Mouse (Mus musculus) spleen, postnatal 10 days (tissue): ENCODE measurements around the gene Cd82.

Source experiments
- DNase-seq, 2 experiments: peaks; one replicate each; pipeline ENCODE4 v3.0.0; 2021 to 2022; ENCODE audit warnings: low spot score in 2 of 2

The Cd82 gene

DNA sequence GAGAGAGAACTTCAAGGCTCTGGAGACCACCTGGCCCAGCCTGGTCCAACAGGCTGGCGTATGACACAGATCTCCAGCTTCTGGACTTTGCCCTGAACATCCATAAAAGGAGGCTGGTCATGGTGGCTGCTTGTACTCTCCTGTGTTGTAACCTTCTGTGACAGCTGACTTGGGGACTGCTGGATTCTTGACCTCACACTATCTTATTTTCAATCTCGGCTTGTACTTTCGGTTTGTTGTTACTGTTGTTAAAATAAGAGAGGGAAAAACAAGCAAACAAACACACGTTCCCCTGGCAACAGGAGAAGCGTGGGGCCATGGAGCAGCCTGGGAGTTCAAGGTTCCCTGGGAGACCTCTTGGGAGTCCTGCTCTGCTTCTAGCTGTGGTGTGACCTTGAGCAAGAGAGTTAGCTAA, 17.7 kb downstream of the Cd82 start:
- no peak for DNase-seq

DNA sequence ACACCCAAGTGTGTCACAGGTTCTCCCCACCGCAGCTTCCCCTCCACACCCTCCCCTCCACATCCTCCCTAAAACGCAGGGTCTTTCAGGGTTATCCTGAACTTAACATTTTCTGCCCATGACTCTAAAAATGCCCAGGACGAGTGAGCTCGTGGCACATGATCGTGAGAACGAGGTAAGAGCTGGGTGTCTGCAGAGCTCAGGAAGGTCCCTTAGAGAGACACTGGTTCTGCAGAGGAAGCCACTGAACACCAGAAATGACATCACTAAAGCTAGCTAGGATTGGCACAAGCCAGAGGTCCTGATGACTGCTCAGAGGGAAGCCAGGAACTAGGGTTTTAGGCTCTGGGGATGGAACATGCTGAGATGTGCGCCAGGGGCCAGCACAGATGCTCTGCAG, 18.7 kb downstream of the Cd82 start:
- DNase-seq, result no peak

DNA sequence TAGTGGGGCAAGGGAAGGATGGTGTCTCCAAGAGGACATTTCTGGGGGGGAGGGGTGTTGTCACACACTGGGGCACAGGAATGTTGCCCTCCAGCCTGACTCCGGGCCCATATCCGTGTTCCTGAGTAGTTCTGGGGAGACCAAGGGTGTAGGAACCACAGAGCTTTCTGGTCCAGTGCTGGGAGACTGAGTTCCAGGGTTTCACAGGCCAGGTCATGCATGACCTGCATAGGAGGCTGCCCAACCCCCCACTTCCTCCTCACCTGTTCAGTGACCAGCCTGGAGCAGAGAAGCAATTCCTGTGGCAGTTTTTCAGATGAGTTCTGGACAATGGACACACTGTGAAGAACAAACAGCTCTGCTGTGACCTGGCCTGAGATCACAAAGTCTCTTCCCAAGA, 19.8 kb downstream of the Cd82 start:
- no peak for DNase-seq

DNA sequence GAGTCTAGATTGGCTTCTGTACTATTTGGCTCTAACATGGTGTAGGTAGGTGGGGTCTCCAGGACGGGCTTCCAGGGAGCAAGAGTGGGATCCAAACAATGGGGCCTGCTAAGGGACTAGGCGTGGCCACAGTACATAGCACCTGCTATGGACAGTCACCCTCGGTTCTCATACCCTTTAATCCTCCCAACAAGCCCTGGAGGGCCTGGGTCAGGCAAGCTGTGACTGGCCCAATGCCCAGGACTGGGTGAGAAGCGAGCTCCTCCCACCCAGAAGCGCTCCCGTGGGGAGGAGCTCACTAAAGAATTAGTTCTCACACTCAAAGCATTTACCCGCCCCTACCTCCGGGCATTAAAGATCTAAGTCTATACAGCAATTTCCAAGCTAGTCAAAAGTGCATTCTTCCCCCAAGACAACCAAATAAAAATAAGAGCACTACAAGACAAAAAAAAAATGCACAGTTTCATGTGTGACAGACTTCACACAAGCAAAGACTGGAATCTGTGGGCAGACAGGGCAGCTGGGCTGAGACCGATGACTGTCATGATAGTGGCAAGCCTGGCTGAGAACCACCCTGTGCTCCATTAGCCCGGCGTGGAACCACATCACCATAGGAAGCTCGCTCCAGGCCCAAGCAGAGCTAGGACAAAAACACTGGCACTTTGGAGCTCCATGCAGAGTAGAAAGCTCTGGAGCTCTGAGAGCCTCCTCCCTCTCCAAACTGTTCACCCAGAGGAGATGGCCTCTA, 23.0 kb downstream of the Cd82 start:
- no peak for DNase-seq

DNA sequence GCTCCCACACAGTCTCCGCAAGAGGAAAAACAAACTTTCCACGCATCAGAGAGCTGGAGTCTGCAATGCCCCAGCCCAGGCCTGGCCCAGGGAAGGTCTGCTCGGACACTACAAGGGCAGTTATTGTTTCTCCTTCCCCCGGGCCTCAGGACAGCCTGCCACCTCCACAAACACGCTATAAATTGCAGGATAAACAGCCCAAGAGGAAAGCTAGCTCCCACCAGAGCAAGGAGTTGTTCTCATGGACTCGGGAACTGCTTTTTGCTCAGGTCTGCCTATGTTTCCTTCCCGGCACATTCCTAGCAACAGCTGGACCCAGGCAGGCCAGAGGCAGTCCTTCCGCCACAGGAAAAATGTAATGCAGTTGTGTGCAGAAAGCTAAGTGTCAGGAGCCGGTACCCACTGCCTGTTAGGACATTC, 23.6 kb downstream of the Cd82 start:
- DNase-seq, result no peak

DNA sequence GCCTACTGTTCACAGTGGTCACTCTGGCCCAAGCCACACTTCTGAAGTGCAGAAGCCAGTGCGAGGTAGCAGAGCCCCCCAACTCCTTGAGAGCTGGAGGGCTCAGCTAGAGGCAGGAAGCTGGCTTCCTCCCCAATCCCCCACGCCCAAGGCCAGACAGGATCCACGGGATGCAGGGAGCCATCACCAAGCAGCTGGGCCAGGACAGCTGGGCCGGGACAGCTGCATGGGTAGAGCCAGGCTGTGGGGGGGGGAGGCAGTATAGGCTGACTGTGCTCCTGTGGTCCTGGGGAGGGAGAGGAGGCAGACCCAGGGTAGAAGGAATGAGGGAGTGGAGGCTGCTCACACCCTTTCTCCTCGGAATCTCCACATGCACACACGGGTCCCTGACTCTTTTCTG, 24.6 kb downstream of the Cd82 start:
- no peak for DNase-seq

DNA sequence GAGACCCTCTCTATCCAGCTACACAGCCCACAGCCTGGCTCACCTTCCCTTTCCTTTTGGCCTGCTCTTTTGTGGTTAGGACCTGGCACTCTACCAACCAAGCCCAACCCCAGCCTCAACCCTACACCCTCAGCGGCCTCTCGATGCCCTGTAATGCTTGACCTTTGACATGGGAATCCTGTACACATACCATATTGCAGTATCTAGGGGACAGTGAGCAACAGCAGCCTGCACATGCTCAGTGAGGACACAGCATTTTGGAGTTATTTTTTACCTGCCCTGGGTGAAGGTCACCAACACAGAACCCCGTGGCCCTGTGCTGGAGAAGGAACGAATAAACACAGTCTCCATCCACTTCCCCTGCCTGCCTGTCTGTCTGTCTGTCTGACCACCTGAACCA, 27.4 kb downstream of the Cd82 start:
- no peak for DNase-seq

DNA sequence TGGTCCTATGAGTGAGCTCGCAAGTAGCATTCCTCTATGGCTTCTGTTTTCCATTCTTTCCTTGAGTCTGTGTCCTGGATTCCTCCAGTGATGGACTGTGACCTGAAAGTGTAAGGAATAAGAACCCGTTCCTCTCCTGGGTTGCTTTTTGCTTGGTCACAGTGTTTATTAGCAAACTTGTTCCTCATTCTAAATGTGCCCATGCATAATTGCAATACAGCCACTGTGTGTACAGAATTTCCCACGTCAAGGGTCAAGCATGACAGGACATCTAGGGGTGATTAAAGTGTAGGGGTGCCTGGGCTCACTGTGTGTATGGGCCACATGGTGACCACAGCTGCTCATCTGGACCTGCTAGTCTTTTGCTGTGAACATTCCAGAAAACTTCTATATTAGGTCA, 28.0 kb downstream of the Cd82 start:
- DNase-seq, result no peak

DNA sequence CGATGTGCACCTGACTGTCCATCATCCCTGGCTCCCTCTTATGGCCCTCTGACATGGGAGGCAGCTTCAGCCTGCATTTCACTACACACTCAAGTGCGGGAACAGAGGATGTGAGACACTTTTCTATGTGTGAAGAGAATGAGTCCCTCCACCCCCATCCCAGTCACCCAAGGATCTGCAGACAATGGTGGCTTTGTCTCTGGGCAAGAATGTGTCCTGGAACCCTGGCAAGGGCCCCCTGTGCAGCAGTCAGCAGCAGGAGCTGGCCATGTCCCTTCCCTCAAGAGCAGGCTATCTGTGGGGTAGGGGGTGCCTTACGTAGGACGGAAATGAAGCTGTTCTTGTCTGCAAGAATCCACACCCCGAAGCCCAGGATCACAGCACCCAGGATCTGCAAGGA, 29.4 kb downstream of the Cd82 start:
- no peak for DNase-seq

DNA sequence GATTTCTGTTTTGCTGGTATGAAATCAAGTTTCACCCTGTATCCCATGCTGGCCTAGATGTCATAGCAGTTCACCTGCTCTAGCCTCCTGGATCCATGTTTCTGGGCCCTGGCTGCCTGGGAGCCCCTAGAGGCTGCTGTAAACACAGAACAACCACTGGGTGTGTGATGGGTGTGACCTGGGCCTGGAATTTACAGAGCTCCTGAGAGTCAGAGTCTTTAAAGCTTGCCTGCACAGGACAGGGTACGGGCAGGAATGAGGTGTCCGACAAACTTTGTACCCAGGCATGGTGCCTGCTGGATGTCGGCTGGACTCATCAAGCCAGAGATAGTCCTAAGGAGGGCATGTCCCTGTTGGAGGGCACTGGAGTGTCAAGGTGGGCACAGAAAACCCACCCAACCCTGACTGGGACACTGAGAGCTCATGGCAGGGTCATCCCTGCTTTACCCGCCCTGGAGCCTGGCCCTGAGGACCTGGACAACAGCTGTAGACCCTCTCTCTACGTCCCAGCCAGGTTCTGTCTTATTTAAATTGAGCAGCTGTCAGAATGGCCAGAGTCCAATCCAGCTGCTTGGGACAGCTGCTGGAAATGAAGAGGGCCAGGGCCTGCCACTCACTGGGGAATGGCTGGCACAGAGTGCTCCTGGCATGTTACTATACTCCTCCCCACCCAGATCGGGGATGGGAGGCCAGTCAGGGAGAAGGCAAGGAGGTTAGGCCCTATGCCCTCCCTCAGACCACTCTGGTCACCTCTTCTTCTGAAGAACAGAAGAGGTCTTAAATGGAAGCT, 30.1 kb downstream of the Cd82 start:
- no peak for DNase-seq

DNA sequence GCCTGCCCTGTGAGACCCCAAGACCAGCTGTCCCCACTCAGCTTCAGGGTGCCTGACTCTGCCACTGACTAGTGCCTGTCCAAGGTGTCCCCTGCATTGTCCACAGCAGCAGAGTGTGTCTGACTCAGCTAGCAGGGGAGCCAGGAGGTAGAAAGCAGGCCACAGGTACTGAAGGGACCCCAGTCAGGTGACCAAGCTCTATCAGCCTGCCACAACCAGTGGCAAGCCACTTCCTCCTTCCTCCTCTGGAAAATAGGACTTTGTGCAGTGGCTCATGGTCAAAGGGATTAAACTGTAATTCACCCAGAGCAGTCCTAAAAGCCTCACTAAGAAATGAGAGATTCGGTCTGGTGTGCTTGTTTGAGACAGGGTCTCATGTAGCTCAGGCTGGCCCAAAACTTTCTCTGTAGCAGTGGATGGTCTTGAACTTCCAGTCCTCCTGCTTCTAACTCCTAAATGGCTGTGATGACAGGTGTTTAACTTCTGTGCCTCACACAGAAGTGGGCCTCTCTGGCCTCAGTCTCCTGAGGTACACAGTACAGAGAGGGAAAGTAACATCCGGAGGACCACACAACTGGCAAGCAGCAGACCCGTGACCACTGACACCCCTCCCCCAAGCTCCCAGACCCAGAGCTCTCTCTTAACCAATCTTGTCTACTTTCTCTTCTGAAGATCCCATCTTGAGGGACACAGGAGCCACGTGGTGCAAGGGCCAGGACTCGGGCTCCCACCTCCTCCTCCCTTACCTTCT, 31.2 kb downstream of the Cd82 start:
- no peak for DNase-seq

DNA sequence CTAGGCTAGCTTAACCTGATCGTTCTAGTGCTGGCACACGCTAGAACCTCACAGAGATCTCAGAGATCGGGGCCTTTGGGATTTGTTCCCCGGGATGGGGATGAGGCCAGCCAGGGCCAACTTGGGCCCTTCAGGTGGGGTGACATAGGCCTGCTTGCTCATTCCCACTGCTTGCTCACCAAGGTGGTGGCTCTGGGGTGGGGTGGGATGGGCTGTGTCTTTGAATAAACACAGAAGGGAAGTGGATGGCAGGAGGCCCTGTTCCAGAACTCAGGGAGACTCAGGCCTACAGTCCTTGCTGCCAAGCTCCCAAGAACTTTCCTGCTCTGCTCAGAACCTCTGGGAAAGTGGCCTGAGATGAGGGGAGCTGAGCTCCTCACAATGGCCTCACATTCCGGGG, 31.9 kb downstream of the Cd82 start:
- no peak for DNase-seq

DNA sequence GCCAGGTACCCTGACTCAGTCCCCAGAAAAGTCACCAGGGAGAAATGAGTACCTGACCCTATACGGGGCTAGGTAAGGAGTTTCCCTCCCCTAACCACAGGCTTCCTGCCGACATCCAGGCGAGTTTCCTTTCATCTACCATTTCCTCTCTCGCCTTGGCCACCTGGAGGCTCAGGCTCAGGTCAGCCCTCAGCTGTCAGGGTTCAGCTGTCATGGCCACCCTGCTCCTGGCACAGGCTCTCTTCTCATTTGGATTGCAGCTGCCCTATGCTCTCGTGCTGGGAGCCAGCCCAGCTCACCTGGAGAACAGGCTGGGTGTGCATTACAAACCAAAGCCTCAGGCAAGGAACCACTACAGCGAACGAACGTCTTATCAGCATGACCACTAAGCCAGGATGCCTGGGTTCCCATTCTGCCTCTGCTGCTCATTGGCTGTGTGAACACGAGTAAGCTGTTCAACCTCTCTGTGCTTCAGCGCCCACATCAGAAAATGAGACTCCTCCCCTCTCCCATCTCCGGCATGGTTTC, 34.9 kb downstream of the Cd82 start:
- peak in 1 of 2 experiments; percentile 37 for DNase-seq

DNA sequence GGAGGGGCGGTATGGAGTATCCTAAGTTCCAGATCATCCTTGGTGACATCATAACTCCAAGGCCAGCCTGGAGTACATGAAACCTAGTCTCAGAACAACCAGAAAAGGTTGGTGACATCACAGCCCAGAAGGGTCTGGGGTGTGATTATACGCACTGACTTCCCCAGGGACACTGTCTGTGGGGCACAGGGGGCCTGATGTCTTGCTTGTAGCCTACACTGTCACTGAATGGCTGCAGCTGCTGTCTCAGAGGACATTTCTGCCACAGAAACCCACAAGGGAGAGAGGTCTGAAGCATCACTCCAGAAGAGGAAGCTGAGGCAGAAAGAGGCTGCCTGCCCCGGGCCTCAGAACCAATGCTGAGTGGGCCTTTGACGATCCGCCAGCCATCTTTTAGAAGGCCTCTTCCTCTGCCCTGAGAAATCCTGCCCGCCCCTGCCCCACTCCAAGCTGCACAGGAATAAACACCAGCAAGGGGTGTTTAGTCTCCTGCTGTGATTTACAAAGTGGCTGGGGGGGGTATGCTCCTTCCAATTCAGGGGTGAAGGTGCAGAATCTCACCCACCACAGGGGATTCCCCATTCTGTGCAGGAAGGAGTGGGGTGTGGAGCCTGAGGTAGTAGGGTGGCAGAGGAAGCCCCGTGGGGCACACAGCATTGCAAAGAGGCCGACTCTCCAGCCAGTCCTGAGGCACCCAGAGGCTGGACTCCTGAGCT, 35.8 kb downstream of the Cd82 start:
- DNase-seq, result peak in 1 of 2 experiments; percentile 55

DNA sequence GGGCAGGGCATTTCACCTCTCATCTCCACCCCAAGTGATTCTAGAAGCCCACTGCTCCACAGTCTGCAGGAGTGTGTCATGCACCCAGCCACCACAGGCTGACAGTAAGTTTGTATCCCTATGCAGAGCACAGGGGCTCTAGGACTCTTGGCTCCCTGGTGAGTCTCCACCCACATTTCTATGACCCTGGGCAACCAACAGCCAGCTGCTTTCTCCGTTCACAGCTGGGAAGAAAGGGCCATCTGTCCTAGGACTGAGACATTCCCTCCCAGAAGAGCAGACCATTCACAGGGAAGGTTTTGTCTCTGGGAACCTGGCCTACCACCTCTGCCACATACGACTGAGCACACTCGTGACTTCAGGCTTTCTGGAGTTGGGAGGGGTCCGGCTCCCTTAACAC, 37.1 kb downstream of the Cd82 start:
- no peak for DNase-seq

DNA sequence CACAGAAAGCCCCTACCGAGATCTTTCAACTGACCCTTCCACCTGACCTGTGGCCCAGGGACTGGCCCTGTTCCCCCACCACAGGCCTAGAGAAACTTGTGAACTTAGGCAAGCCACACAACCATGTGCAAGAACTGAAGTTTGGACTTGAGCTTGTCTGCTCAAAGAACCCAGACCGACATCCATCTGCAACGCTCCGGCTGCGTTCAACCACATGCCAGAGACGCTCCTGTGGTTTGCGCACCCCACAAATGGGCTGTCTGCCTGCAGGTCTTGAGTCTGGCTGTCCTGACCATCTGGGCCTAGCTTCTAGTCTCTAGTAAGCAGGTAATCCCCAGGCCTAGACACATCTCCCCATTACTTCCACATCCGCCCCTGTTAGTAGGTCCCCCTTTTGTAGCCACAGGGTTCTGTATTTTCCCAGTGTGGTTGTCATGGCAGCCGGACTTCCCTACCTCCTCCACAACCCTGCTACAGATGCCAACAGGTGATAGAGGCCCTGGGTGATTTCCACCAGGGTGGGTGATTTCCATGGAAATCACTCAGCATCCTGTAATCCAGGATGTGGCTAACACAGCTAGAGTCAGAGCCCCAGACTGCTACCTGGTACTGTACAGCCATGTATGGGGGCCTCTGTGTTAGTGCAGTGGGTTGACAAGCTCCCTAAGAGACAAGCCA, 38.5 kb downstream of the Cd82 start:
- DNase-seq, result no peak

DNA sequence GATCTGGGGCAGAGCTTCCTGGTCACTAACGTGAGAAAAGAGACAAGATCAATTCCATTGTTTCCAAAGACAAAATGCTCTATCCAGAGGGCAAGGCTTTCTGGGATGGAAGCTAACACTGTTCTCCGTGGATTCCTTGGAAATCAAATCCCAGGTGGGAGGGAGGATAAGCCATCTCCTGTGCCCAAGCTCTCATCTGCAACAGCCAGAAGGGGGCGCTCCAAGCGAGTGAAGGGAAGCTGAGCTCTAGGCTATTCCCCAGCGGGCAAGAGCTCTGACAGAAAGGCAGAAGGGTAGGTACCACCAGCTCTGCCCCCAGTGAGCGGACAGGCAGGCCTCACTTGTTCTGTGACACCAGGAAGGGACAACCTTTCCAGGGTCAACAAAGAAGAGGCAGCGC, 41.6 kb downstream of the Cd82 start:
- peak; percentile 80 to 90 for DNase-seq

DNA sequence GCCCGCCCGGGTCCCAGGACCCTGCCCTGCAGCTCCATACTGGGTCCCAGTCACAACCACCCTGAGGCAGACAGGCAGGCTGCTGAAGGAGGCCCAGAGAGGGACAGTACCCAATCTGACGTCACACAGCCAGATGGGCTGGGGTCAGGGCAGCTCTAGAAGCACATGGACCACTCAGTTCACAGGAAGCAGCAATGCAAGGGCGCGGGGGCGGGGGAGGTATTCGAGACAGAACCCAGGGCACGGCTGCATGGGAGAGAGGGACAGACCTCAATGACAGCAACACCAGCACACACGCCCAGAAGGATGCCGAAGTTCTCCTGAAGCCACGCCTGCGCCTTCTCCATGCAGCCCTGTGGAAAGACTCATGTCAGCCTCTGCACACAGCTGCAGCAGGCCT, 43.0 kb downstream of the Cd82 start:
- DNase-seq, result no peak

DNA sequence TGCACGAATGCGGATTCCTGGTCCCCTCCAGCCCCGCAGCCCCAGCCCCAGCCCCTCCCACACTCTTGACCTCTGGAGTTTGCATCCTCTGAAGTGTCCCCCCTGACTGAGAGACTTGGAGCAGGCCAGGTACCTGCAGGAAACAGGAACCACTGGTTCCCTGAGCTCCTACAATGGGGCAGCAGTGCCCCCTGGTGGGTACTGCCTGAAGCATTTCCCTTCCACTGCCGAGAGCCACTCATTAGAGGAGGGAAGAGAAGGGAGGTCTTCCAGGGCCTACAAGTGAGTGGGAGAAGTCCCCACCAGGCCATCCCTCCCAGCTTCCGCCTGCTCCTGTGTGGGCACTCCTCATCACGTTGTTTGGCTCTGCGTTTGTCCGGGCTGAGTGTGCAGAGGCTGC, 44.5 kb downstream of the Cd82 start:
- DNase-seq, result peak; percentile 56 to 85

DNA sequence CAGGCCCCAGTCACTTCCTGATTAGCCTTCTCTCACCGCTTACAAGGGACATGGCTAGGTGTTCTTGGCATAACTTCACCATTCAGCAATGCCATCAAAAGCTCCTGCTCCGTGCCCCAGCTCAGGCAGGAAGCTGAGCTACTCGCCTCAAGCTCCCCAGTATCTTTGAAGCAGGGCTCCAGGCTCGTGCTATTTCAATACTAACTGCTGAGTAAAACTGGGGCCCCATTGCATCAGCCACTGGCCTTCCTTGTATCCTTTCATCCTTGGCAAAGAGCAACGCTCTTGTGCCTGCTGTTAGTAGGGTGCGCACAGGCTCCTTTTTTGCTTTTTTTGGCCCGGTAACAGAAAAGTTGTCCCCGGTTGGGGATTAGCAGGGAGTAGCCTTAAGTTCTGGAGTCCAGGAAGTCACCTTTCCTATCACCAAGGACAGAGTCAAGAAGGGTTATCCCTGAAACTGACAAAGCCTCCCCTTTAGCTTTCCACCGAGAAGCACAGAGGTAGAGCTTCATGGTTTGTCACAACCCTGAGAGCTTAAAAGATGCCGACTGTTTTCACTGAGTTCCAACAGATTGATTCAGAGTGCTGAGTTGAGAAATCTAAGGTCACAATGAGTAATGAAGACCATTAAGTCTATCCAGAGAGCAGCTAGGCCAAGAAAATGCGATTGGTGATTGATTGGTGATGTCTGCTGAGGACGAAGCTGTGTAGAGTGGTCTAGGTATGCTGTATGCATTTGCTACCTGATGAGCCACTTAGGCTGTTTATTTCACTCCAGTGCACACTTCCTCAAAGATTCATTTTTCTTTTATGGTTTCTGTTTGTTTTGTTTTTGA, 45.8 kb downstream of the Cd82 start:
- DNase-seq, result peak in 1 of 2 experiments; percentile 20
